In genomic region chr11:102770662-102771435, GRCm38 (mm10) we compare ENCODE assay signal across 9 mouse cellular contexts. TPM values are rescaled to one million over a fixed set of nuclear protein-coding genes. Genes with fewer than 3 reads are reported as not detected.
DNase-seq lines count a peak whose midpoint lies in the region; ATAC-seq and TF ChIP-seq lines count a peak whose summit lies in the region.
"Had no signal": no experiment of that assay in that cellular context is flagged by ENCODE, and none has a peak within 500 bp of the region (broad histone marks: within the 10 kb centered on the region; RNA-seq: fewer than 3 reads in every experiment).

No protein-coding gene starts in this region.

- peaks cover under 1% of the 10 kb centered on the region; the same call in 1 of the 2 replicates for H3K36me3 ChIP-seq in forebrain, postnatal 0 days (ENCODE audit: insufficient read depth)
- no peaks in the 10 kb centered on the region for H3K36me3 ChIP-seq in forebrain, embryonic 16.5 days (ENCODE audit: control insufficient read depth, insufficient read depth)
- H3K36me3 ChIP-seq in kidney, postnatal 0 days (ENCODE audit: insufficient read depth, low read length), result no peaks in the 10 kb centered on the region
- H3K36me3 ChIP-seq in limb, embryonic 12.5 days, result peaks cover 1% of the 10 kb centered on the region

- no peak for ATAC-seq in forebrain, postnatal 0 days
- no peak for ATAC-seq in forebrain, embryonic 16.5 days
- no peak for ATAC-seq in kidney, postnatal 0 days (replicated peaks; ENCODE audit: low FRiP score, low read depth)
- no peak for ATAC-seq in limb, embryonic 12.5 days (ENCODE audit: insufficient number of reproducible peaks, insufficient read depth, low FRiP score, low TSS enrichment, low read depth)
- ATAC-seq: forebrain, embryonic 13.5 days had no signal

- H3K27ac ChIP-seq in forebrain, postnatal 0 days (ENCODE audit: low read depth, low read length), result no peak overlapping the region
- no peak overlapping the region for H3K27ac ChIP-seq in forebrain, embryonic 16.5 days (ENCODE audit: low read length)
- H3K27ac ChIP-seq in kidney, postnatal 0 days, result no peak overlapping the region
- H3K27ac ChIP-seq in limb, embryonic 12.5 days, result peak overlapping the region; percentile 68
- H3K27ac ChIP-seq: forebrain, embryonic 13.5 days had no signal

- TF ChIP-seq CTCF in forebrain, postnatal 0 days (IDR thresholded peaks at IDR 0.05; ENCODE audit: low read depth), result no peak
- TF ChIP-seq CTCF in kidney, postnatal 0 days (IDR thresholded peaks at IDR 0.05; ENCODE audit: low read depth), result no peak

- DNase-seq in forebrain, postnatal 0 days, result no peak
- DNase-seq in kidney, postnatal 0 days (ENCODE audit: low spot score), result peak; percentile 64
- DNase-seq in kidney, postnatal 4 days, result no peak
- DNase-seq in cerebellum, adult 8-10 months, result peak; percentile 41
- no peak for DNase-seq in urinary bladder, postnatal 25 days (ENCODE audit: low spot score)
- no peak for DNase-seq in T-cell, adult 2 months (ENCODE audit: low spot score)

- H3K9me3 ChIP-seq in forebrain, postnatal 0 days (ENCODE audit: low read length), result no peaks in the 10 kb centered on the region
- H3K9me3 ChIP-seq in forebrain, embryonic 16.5 days (ENCODE audit: control insufficient read depth, low read length), result no peaks in the 10 kb centered on the region
- H3K9me3 ChIP-seq in kidney, postnatal 0 days (replicated peaks; ENCODE audit: low read length), result no peaks in the 10 kb centered on the region
- no peaks in the 10 kb centered on the region for H3K9me3 ChIP-seq in limb, embryonic 12.5 days
- H3K9me3 ChIP-seq: forebrain, embryonic 13.5 days had no signal

- H3K9ac ChIP-seq in forebrain, postnatal 0 days, result 0 out of 2 replicates have a peak overlapping the region, but pooled peaks have one; percentile 18
- H3K9ac ChIP-seq in forebrain, embryonic 16.5 days (replicated peaks; ENCODE audit: low read depth, low read length), result no peak overlapping the region; the same call in 1 of the 2 replicates
- H3K9ac ChIP-seq in kidney, postnatal 0 days (ENCODE audit: low read depth, low read length), result no peak overlapping the region
- peak overlapping the region; percentile 14; the same call in 1 of the 2 replicates for H3K9ac ChIP-seq in limb, embryonic 12.5 days (replicated peaks)
- H3K9ac ChIP-seq: forebrain, embryonic 13.5 days had no signal

- H3K4me2 ChIP-seq in forebrain, postnatal 0 days (ENCODE audit: low read depth), result no peak overlapping the region
- H3K4me2 ChIP-seq in forebrain, embryonic 16.5 days (ENCODE audit: low read length), result no peak overlapping the region
- no peak overlapping the region for H3K4me2 ChIP-seq in kidney, postnatal 0 days (ENCODE audit: low read length)
- H3K4me2 ChIP-seq in limb, embryonic 12.5 days, result 0 out of 2 replicates have a peak overlapping the region, but pooled peaks have one; percentile 6
- H3K4me2 ChIP-seq: forebrain, embryonic 13.5 days had no signal

- no peak overlapping the region for H3K4me3 ChIP-seq in forebrain, postnatal 0 days (ENCODE audit: low read depth, low read length)
- H3K4me3 ChIP-seq in forebrain, embryonic 16.5 days (replicated peaks; ENCODE audit: low read length), result no peak overlapping the region
- H3K4me3 ChIP-seq in kidney, postnatal 0 days (replicated peaks; ENCODE audit: low read depth, low read length), result no peak overlapping the region
- H3K4me3 ChIP-seq in limb, embryonic 12.5 days (replicated peaks), result no peak overlapping the region
- H3K4me3 ChIP-seq: forebrain, embryonic 13.5 days had no signal

- H3K27me3 ChIP-seq in forebrain, postnatal 0 days (ENCODE audit: insufficient read depth, low read length), result no peaks in the 10 kb centered on the region
- H3K27me3 ChIP-seq in forebrain, embryonic 16.5 days (replicated peaks; ENCODE audit: control insufficient read depth, insufficient read depth, low read length), result no peaks in the 10 kb centered on the region
- H3K27me3 ChIP-seq in kidney, postnatal 0 days (ENCODE audit: insufficient read depth, low read length), result no peaks in the 10 kb centered on the region
- H3K27me3 ChIP-seq in limb, embryonic 12.5 days, result 0 out of 2 replicates have a peak, but pooled peaks cover 5% of the 10 kb centered on the region
- H3K27me3 ChIP-seq: forebrain, embryonic 13.5 days had no signal

- H3K4me1 ChIP-seq in forebrain, postnatal 0 days (ENCODE audit: insufficient read depth), result no peaks in the 10 kb centered on the region
- peaks cover 31% of the 10 kb centered on the region for H3K4me1 ChIP-seq in forebrain, embryonic 16.5 days (replicated peaks; ENCODE audit: control insufficient read depth, insufficient read depth, low read length)
- 0 out of 2 replicates have a peak, but pooled peaks cover 5% of the 10 kb centered on the region for H3K4me1 ChIP-seq in kidney, postnatal 0 days (replicated peaks; ENCODE audit: insufficient read depth, low read length)
- H3K4me1 ChIP-seq in limb, embryonic 12.5 days (replicated peaks), result peaks cover 51% of the 10 kb centered on the region

- WGBS in forebrain, postnatal 0 days, result 49% methylated on average over 14 of the region's 15 CpGs
- 55% methylated on average over 14 of the region's 15 CpGs for WGBS in forebrain, embryonic 16.5 days
- WGBS in kidney, postnatal 0 days, result 22% methylated on average over 15 of the region's 15 CpGs
- WGBS in limb, embryonic 12.5 days, result 22% methylated on average over 15 of the region's 15 CpGs

RNA-seq across cellular contexts. Expression of gene Adam11, which starts 9.6 kb away (rescaled TPM):
- 37.9 and 49.9 TPM in 2 replicates for total RNA-seq in forebrain, postnatal 0 days (2014; rRNA removed)
- polyA plus RNA-seq in forebrain, postnatal 0 days (2015; fragmentation: Nextera tagmentation; extraction: Ambion mirVana), result 14.1 and 17.6 TPM in 2 replicates
- polyA plus RNA-seq in forebrain, embryonic 16.5 days (2015; fragmentation: Nextera tagmentation; extraction: Ambion mirVana), result 21.4 and 33.7 TPM in 2 replicates
- polyA plus RNA-seq in kidney, postnatal 0 days (2015; fragmentation: Nextera tagmentation; extraction: Ambion mirVana), result 5.9 and 7.7 TPM in 2 replicates
- polyA plus RNA-seq in limb, embryonic 12.5 days (2016; fragmentation: Nextera tagmentation; extraction: Ambion mirVana), result 20.9 and 22.2 TPM in 2 replicates

RNA-seq across cellular contexts. Expression of gene Gjc1, which starts 48.7 kb away (rescaled TPM):
- total RNA-seq in forebrain, postnatal 0 days (2014; rRNA removed), result 25.3 and 26.5 TPM in 2 replicates
- 22.6 and 24.1 TPM in 2 replicates for polyA plus RNA-seq in forebrain, postnatal 0 days (2015; fragmentation: Nextera tagmentation; extraction: Ambion mirVana)
- polyA plus RNA-seq in forebrain, embryonic 16.5 days (2015; fragmentation: Nextera tagmentation; extraction: Ambion mirVana), result 41.9 and 47.9 TPM in 2 replicates
- polyA plus RNA-seq in kidney, postnatal 0 days (2015; fragmentation: Nextera tagmentation; extraction: Ambion mirVana), result 44.2 and 47.1 TPM in 2 replicates
- polyA plus RNA-seq in limb, embryonic 12.5 days (2016; fragmentation: Nextera tagmentation; extraction: Ambion mirVana), result 117 and 118 TPM in 2 replicates

Comparison
In these comparisons a context has a peak if more than half of its experiments do, and no peak if none do; other contexts are left out.
1. DNase-seq: peak in kidney, postnatal 0 days (single experiment) and cerebellum, adult 8-10 months (single experiment); none in forebrain, postnatal 0 days (single experiment), kidney, postnatal 4 days (0 of 2), urinary bladder, postnatal 25 days (single experiment) and T-cell, adult 2 months (single experiment).
2. H3K9ac ChIP-seq: peak in forebrain, postnatal 0 days (single experiment) and limb, embryonic 12.5 days (single experiment); none in forebrain, embryonic 16.5 days (single experiment) and kidney, postnatal 0 days (single experiment).